Mouse (Mus musculus) granulocyte monocyte progenitor cell, adult 5-6 weeks (primary cell): ENCODE measurements around the gene Bptf. TPM values are rescaled to one million over a fixed set of nuclear protein-coding genes. Genes with fewer than 3 reads are reported as not detected.
A peak's percentile ranks its signal among the peaks of the same experiment; 100 is the strongest.
"Not testable (repeated sequence)": the region's sequence is repeated elsewhere in the genome, so short reads cannot be mapped to it uniquely, and the experiment has no call there.

ENCODE experiments used
- ATAC-seq: replicated peaks from 2 replicates; pipeline ENCODE4 v1.8.0; 2016; ENCODE audit warnings: mild to moderate bottlenecking, moderate TSS enrichment, inconsistent platforms; ENCODE audit not compliant: poor library complexity, severe bottlenecking
- total RNA-seq, 2 experiments: library from RNA; stranded (forward) in 1 of 2; stranded (reverse) in 1 of 2; fragments of 200-712, 200-1000 nt in 1 of 2; fragments of >200 nt in 1 of 2; fragmentation: Nextera tagmentation in 1 of 2; gene quantifications; 2 replicates each; pipeline ENCODE4 v1.2.3; 2014 to 2017

Gene Bptf
- total RNA-seq, 2 experiments from 2014 or later = 40.9 to 60.9 TPM

DNA sequence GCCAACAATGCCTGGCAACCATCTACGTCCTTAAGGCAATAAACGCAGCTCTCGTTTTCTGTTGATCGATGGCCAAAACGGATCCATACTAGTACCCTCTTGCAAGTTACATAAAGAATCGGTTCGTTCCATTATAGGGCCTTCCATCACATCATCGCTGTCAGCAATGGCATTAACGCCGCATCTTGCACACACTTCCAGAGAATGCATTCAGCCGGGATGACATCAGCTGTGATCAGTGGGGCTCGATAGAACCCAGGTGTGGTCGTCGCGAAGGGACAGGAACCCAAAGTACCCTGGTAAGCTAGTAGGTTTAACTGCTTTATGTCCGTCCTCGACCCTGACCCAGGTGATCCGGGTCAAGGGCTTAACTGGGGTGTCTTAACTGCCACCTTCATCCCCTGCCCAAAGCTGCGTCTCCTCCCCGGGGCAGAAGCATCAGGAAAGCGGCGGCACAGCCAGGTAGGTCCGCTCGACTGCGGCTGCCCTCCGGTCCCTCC, 133.2 kb downstream of the Bptf start:
- ATAC-seq = no peak

DNA sequence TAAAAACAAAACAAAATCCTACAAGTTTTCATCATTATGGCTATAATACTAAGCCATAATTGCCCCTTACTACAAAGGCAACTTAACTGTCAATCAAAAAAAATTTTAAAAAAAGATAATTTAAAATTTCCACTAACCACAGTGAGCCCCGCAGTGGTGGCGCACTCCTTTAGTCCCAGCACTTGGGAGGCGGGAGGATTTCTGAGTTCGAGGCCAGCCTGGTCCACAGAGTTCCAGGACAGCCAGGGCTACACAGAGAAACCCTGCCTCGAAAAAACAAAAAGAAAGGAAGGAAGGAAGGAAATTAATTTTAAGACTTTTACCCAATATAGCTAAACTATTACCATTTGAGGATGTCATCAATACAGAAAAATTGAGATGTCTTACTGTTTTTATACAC, 134.0 kb downstream of the Bptf start:
- no peak for ATAC-seq

- ATAC-seq = not testable (repeated sequence)
Observed at GRCm38 (mm10) chr11:106996492-106996891, 135.4 kb downstream of the Bptf start.

DNA sequence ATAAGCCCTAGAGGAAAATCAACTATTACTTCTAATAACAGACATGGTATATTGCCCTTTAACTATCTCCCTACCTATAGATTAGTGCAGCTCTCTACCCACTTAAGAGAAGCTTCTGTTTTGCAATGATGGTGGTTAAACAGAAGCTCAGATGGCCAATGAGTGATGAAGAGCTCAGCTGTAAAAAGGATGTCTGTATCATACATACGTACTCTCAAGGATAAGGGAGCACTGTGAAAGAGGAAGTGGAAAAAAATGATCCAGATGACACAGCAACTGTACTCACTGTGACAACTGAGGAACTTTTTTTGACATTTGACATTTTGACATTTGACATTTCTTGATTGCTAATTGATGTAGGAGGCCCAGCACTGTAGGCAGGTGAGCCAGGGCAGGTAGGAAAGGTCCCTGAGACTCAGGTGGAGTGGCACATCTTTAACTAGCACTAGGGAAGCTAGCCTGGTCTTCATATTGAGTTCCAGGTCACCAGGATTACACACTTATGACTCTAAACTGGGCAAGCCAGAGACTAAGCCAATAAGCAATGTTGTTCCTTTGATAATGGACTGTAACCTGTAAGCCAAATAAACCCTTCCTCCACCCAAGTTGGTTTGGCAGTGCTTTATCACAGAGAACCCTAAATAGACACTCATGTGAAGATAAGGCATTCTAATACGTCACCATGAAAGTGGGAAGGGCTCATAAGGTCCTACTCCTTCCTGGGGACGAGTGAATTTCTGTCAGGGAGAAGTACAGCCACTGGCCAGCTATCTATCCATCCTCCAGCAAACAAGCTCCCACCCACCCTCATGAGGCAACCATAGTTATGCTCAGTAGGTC, 137.5 kb downstream of the Bptf start:
- ATAC-seq = peak; percentile 94

GRCm38 (mm10) chr11:106987384-106987783, 144.5 kb downstream of the Bptf start:
- ATAC-seq = no peak

GRCm38 (mm10) chr11:106985979-106986604, 145.8 kb downstream of the Bptf start:
- not testable (repeated sequence) for ATAC-seq

Other genes with a start within 250 kb of the Bptf start
- gene Smurf2, start 211.4 kb downstream of the Bptf start, total RNA-seq (2014; fragmentation: Nextera tagmentation) = 18.2 and 23.2 TPM in 2 replicates
- 34.8 and 43.4 TPM in 2 replicates for gene Smurf2, start 211.4 kb downstream of the Bptf start, total RNA-seq (2017)
- gene Kpna2, start 132.6 kb downstream of the Bptf start, total RNA-seq (2014; fragmentation: Nextera tagmentation) = 103 and 134 TPM in 2 replicates
- 261 and 287 TPM in 2 replicates for gene Kpna2, start 132.6 kb downstream of the Bptf start, total RNA-seq (2017)
- not detected in 2 replicates for gene 1810010H24Rik, start 106.4 kb downstream of the Bptf start, total RNA-seq (2014; fragmentation: Nextera tagmentation)
- gene 1810010H24Rik, start 106.4 kb downstream of the Bptf start, total RNA-seq (2017) = not detected in 2 replicates
- 35.7 and 59.5 TPM in 2 replicates for gene Nol11, start 57.3 kb upstream of the Bptf start, total RNA-seq (2014; fragmentation: Nextera tagmentation)
- gene Nol11, start 57.3 kb upstream of the Bptf start, total RNA-seq (2017) = 50.9 and 53.4 TPM in 2 replicates